Mouse (Mus musculus): ENCODE data around the gene Insig1. TPM values are rescaled to one million over a fixed set of nuclear protein-coding genes. Genes with fewer than 3 reads are reported as not detected.
A peak's percentile ranks its signal among the peaks of the same experiment; 100 is the strongest.

Gene Insig1
- total RNA-seq, 2 experiments from 2014 or later = 143 to 408 TPM

DNA sequence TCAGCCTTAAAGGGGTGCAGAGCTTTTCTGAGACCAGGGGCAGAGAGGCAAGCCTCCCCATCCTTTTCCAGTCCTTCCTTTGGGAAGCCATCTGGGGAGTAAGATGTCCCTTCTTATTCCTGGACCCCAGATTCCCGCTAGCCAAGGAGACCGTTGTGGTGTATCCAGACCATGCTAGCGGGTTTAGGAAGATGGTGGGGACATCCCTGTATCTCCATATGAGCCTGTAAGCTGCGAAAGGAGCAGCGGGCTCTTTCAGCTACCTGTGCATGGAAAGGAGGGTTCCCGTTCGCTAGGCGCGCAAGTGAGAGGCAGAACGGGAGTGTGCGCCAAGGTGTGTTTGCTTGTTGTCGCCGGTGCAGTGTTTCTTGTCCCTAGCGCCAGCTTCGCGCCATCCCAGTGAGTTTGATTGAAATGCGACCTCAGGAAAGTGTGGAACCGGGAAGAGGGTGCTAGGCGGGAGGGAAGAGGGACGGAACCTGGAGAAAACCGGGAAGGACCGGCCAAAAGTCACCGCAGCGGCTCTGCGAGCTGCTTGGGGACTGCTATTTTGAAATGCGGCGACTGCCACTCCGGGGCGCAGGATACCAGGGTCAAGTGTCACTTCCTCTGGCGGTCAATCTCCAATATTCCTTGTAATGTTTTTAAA is 46.8 kb downstream of the Insig1 start:
- no peak for DNase-seq (ENCODE audit: low spot score in 2 of 2)

DNA sequence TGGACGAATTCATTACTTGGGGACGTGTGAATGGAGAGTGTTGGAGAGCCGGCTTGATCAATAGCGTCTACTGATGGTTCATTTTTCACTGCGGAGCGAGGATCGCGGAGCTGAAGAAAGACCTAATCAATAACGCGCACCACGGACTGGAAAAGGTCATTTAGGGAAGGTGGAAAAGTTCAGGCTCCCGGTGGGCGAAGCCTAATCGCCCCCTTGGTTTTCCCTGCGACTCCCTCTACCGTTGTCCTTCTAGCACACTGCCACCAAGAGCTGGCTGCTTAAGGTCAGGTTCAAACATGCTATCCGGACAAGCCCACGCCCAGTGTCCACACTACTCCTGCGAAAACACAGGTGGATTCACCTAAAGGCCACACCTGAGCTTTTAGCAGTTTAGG is 47.4 kb downstream of the Insig1 start:
- no peak for DNase-seq (ENCODE audit: low spot score in 2 of 2)

DNA sequence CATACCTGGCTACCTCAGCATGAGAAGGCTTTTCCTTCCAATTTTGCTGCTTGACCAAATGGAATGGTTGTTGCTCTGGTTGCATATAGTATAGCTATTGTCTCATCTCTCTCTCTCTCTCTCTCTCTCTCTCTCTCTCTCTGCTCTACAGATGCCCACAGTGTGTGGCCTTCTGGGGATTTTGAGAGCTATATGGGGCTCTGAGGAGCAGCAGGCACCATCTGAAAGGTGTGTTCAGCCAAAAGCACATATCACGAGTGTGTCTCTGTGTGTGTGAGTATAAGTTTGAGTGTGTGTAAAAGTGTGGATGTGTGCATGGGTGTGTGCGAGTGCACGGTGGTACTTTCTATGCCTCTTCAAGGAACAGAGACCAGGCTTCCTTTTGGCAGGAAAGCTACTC is 48.4 kb downstream of the Insig1 start:
- no peak for DNase-seq (ENCODE audit: low spot score in 2 of 2)

GRCm38 (mm10) chr5:28122491-28123454 is 51.6 kb downstream of the Insig1 start:
- DNase-seq (ENCODE audit: low spot score in 2 of 2) = peak; percentile 44 to 55

GRCm38 (mm10) chr5:28123455-28123825 is 52.3 kb downstream of the Insig1 start:
- no peak for DNase-seq (ENCODE audit: low spot score in 2 of 2)

- DNase-seq (ENCODE audit: low spot score in 2 of 2) = no peak
Observed at GRCm38 (mm10) chr5:28124321-28125230, 53.4 kb downstream of the Insig1 start.

Other genes with a start within 250 kb of the Insig1 start
- gene Htr5a, start 229.2 kb upstream of the Insig1 start, total RNA-seq (2021) = not detected
- under 1 TPM in 1 of 2 experiments, not detected in 1; 0.13 TPM for gene En2, start 94.3 kb downstream of the Insig1 start, total RNA-seq (2021)
- gene Cnpy1, start 174.4 kb downstream of the Insig1 start, total RNA-seq (2021) = not detected
- gene Rbm33, start 245.8 kb downstream of the Insig1 start, total RNA-seq (2021) = 10 to 100 TPM; 45.6 to 57.5 TPM

Data from adrenal gland, adult 18-20 months (tissue).